Mouse (Mus musculus) lung, adult 2 months (tissue): ENCODE data around the gene Srxn1.

Experiments used
- CTCF ChIP-seq: fragments of 200-500 bp; IDR thresholded peaks from 2 replicates; pipeline ENCODE4 v1.5.1; 2011; ENCODE audit warnings: mild to moderate bottlenecking, low read length, control low read depth; ENCODE audit not compliant: insufficient read depth
- POLR2A ChIP-seq: fragments of 200-500 bp; IDR thresholded peaks from 2 replicates; pipeline ENCODE4 v1.6.1; 2011; ENCODE audit warnings: low read depth, mild to moderate bottlenecking, control low read depth, low read length, borderline replicate concordance; ENCODE audit errors: extremely low read depth

DNA sequence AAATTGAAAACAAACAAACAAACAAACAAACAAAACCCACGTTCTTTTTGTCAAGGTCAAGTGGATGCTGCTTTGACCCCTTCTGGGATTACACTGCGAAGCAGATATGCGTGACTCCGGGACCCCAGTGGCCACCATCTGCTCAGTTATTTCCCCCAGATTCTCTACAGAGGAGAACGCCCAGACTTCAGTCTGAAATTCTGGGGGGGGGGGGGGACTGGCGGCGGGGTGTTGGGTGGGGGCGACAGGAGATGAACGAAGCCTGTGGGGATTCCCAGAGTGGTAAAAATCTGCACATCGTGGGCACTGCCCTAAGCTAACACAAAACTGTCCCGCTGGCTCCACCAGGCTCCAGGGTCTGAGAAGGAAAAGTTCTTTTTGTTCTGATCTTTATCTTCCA lies 37.3 kb downstream of the Srxn1 start:
- TF ChIP-seq CTCF (no peak), POLR2A (no peak)
